Mouse (Mus musculus): ENCODE measurements at regions not wholly inside any gene's neighbourhood (a gene's known extent, or its start where the extent isn't known, plus 50 kb on each side); places are given as distances from the start of the nearest gene placed in this dataset.
"Not testable (repeated sequence)": the region's sequence is repeated elsewhere in the genome, so short reads cannot be mapped to it uniquely, and the experiment has no call there.

- not testable (repeated sequence) for TF ChIP-seq FLI1 (IDR thresholded peaks at IDR 0.05; ENCODE audit: low read length); GATA1 (IDR thresholded peaks at IDR 0.05; ENCODE audit: borderline replicate concordance, low read length)
Measured at GRCm38 (mm10) chr5:3151534-3152148, 189.6 kb upstream of the Cdk6 start.

Data from megakaryocyte, embryonic 14.5 days (primary cell).